Mouse (Mus musculus) stomach, postnatal 0 days (tissue): Measurements from ENCODE around the gene Pcyt1a. TPM values are rescaled to one million over a fixed set of nuclear protein-coding genes. Genes with fewer than 3 reads are reported as not detected.
A peak's percentile ranks its signal among the peaks of the same experiment; 100 is the strongest.

ENCODE experiments used
- ATAC-seq: fragments of 200-750 bp; cut with Nextera tagmentation; 2 replicates; pipeline ENCODE4 v1.8.0; 2017; ENCODE audit not compliant: low FRiP score, low TSS enrichment
- DNase-seq: peaks from one replicate; pipeline ENCODE4 v3.0.0-alpha.2; 2016; ENCODE audit warnings: low spot score
- H3K27ac ChIP-seq: fragments of 300-500 bp; sonication (generic); replicated peaks from 2 replicates; pipeline ENCODE4 v1.5.1; 2014; ENCODE audit warnings: mild to moderate bottlenecking, control low read depth
- H3K27me3 ChIP-seq: fragments of 300-500 bp; sonication (generic); 2 replicates; pipeline ENCODE4 v1.6.1; 2014; ENCODE audit warnings: low read length; ENCODE audit not compliant: control insufficient read depth, insufficient read depth
- H3K36me3 ChIP-seq: fragments of 300-500 bp; sonication (generic); 2 replicates; pipeline ENCODE4 v1.6.1; 2014; ENCODE audit warnings: low read length, mixed read lengths; ENCODE audit not compliant: control insufficient read depth, insufficient read depth
- H3K4me1 ChIP-seq: fragments of 300-500 bp; sonication (generic); replicated peaks from 2 replicates; pipeline ENCODE4 v1.6.1; 2014; ENCODE audit warnings: antibody characterized with exemption; ENCODE audit not compliant: control insufficient read depth, insufficient read depth
- H3K4me2 ChIP-seq: fragments of 300-500 bp; sonication (generic); replicated peaks from 2 replicates; pipeline ENCODE4 v1.6.1; 2014; ENCODE audit warnings: low read depth, mild to moderate bottlenecking, control low read depth, moderate library complexity
- H3K4me3 ChIP-seq: fragments of 300-500 bp; sonication (generic); 2 replicates; pipeline ENCODE4 v1.5.1; 2014; ENCODE audit warnings: low read depth, low read length, control low read depth
- H3K9ac ChIP-seq: fragments of 300-500 bp; sonication (generic); 2 replicates; pipeline ENCODE4 v1.6.1; 2014; ENCODE audit warnings: mild to moderate bottlenecking, low read length, control low read depth, mixed read lengths
- H3K9me3 ChIP-seq: fragments of 300-500 bp; sonication (generic); 2 replicates; pipeline ENCODE4 v1.6.1; 2016; ENCODE audit warnings: low read length; ENCODE audit not compliant: control insufficient read depth
- CTCF ChIP-seq: IDR thresholded peaks from 2 replicates; pipeline ENCODE4 v1.5.1; 2016; ENCODE audit warnings: antibody characterized with exemption, low read depth, mild to moderate bottlenecking, moderate library complexity
- EP300 ChIP-seq: optimal IDR thresholded peaks from 2 replicates; pipeline ENCODE3; 2016; ENCODE audit warnings: antibody characterized with exemption
- WGBS: fragments of 180-500 bp; shearing (Covaris S2); extraction: QIAGEN DNeasy Blood & Tissue Kit; methylation state at CpG from one replicate; pipeline ENCODE4 v1.1.7; 2014; 5-methylcytosine and 5-hydroxymethylcytosine counted together
- polyA plus RNA-seq: library from polyadenylated mRNA; unstranded; fragments of >200 nt; fragmentation: Nextera tagmentation; extraction: Ambion mirVana; gene quantifications from 2 replicates; pipeline ENCODE4 v1.2.1, GENCODE M21; 2015

Pcyt1a gene
- 30.8 and 38.6 TPM in 2 replicates for polyA plus RNA-seq

DNA sequence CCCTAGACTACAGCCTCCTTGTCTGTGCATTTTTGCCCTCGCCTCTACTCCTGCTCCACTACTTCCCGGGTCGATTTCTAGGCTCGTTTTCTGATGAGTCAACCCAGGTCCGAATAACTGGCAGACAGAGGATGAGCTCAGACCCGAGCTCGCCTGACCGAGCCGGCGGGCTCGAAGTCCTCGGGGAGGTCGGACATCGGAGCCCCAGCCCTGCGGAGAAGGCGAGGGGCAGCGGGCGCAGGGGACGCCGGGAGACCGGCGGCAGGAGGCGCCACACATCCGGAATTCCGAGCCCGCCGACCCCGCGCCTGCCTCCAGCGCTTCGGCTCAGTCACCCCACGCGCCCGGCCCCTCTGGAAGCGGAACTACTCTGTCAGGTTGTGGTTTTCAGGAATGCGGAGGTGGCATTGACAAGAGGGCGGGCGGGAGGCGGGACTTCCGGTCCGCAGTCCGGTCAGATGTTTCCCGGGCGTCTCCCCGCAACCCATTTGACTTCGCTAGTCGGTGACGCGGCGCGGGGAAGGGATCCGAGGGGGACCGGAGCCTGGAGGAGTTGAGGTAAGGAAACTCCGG is at the start of gene Pcyt1a:
TSS of gene Pcyt1a (plus strand) at position 448 of the 573 bp plus-strand sequence.
- H3K27me3 ChIP-seq, result no peaks in the 10 kb centered on the region
- H3K36me3 ChIP-seq, result no peaks in the 10 kb centered on the region
- peak within 1 kb of the TSS; percentile 92 for H3K4me3 ChIP-seq
- peak within 1 kb of the TSS; percentile 90 for H3K27ac ChIP-seq
- H3K4me2 ChIP-seq, result peak within 1 kb of the TSS; percentile 93
- no peaks in the 10 kb centered on the region for H3K9me3 ChIP-seq
- TF ChIP-seq CTCF (peak; percentile 56; the same call in 1 of the 2 replicates), EP300 (peak; percentile 14)
- DNase-seq (peak; percentile 95), ATAC-seq (peak; percentile 97)
- under 1% methylated on average over 54 of the region's 54 CpGs for WGBS
- H3K9ac ChIP-seq, result peak within 1 kb of the TSS; percentile 91
- H3K4me1 ChIP-seq, result 0 out of 2 replicates have a peak, but pooled peaks cover 4% of the 10 kb centered on the region

DNA sequence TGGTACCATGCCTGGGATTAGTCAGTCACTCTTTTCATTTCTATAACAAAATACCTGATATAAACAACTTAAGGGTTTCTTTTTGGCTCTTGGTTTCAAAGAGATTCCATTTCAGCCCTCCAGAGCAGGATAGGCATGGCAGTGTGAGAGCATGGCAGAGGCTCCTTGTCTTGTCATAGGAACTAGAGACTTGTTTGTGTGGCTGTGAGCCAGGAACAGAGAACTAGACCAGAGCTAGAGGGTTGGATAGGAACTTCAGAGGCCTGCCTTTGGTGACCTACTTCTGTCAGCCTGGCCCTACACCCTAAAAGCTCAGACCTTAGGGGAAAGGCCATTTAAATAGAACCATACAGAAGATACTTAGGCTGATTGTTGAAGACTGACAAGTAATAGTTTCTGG is 47.8 kb upstream of the Pcyt1a start:
- no peaks in the 10 kb centered on the region for H3K4me1 ChIP-seq
- H3K9me3 ChIP-seq, result no peaks in the 10 kb centered on the region
- no peak overlapping the region for H3K27ac ChIP-seq
- DNase-seq (no peak), ATAC-seq (no peak)
- peaks cover 18% of the 10 kb centered on the region for H3K36me3 ChIP-seq
- no peaks in the 10 kb centered on the region for H3K27me3 ChIP-seq
- TF ChIP-seq EP300 (no peak), CTCF (no peak)
- no peak overlapping the region for H3K4me2 ChIP-seq
- H3K4me3 ChIP-seq, result no peak overlapping the region
- H3K9ac ChIP-seq, result no peak overlapping the region

DNA sequence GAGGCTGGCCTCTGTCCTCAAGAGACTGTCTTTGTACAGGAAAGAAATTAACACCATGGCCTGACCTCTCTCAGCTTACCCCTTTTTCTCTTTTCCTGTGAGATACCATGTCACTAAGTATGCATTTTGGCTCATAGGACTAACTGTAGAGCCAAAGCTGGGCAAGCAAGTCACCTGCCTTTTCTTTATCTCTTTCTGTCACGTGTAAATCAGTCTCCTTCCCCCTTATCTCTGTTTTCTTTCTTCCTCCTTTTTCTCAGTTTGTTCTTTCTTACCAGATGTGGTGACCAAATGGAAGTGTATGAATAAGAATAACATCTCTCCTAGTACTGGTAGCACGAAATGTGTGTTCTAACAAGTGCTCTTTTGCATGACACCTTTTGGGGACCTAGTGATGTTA is 45.8 kb upstream of the Pcyt1a start:
- H3K4me2 ChIP-seq, result no peak overlapping the region
- no peaks in the 10 kb centered on the region for H3K9me3 ChIP-seq
- H3K27ac ChIP-seq, result no peak overlapping the region
- TF ChIP-seq CTCF (no peak), EP300 (no peak)
- no peak overlapping the region for H3K9ac ChIP-seq
- DNase-seq, result no peak
- H3K27me3 ChIP-seq, result no peaks in the 10 kb centered on the region
- peaks cover 13% of the 10 kb centered on the region for H3K36me3 ChIP-seq
- 66% methylated on average over 2 of the region's 2 CpGs for WGBS
- H3K4me1 ChIP-seq, result no peaks in the 10 kb centered on the region
- H3K4me3 ChIP-seq, result no peak overlapping the region
- ATAC-seq, result no peak

DNA sequence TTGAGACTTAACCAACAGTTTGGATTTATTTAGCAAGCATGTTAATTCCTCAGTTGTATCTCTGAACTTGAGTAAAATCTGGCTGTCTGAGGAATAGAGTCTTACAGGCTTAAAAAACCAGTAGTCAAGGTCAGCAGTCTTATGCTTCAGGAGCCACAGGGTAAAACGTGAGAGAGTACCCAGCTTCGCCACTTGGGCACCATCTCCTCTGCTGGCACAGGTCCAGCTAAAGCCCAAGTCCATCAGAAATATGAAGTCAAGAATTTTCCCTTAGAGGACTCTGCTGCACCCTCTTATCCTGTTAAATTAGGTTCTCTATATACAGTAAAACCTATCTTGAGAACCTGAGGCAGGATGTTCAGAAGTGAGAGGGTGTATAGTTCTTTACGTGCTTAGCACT is 43.9 kb upstream of the Pcyt1a start:
- no peaks in the 10 kb centered on the region for H3K4me1 ChIP-seq
- no peak overlapping the region for H3K27ac ChIP-seq
- H3K36me3 ChIP-seq, result peaks cover 10% of the 10 kb centered on the region
- H3K9me3 ChIP-seq, result no peaks in the 10 kb centered on the region
- ATAC-seq (no peak), DNase-seq (no peak)
- no peak overlapping the region for H3K4me3 ChIP-seq
- no peak overlapping the region for H3K9ac ChIP-seq
- no peak overlapping the region for H3K4me2 ChIP-seq
- 85% methylated on average over 3 of the region's 3 CpGs for WGBS
- no peaks in the 10 kb centered on the region for H3K27me3 ChIP-seq
- TF ChIP-seq CTCF (no peak), EP300 (no peak)

DNA sequence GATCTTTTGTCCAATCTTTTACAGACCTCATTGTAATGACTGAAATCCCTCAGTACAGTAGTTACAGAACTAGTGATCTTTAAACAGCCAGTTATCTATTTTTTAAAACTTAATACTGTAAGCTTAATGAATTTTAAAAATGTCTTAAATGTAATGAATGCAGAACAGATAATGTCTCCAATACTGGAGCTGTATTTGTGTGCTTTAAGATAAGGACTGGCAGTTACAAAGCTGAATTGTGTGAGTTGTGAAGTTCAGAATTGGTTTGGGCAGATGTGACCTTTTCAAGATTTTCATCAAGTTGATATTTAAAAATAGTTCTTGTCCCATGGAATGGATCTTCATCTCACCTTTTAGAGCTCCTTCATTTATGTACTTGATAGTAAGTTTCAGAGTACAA is 41.7 kb upstream of the Pcyt1a start:
- no peak for TF ChIP-seq EP300
- no peak for TF ChIP-seq CTCF
- H3K36me3 ChIP-seq, result peaks cover 6% of the 10 kb centered on the region; the same call in 1 of the 2 replicates
- no peaks in the 10 kb centered on the region for H3K27me3 ChIP-seq

DNA sequence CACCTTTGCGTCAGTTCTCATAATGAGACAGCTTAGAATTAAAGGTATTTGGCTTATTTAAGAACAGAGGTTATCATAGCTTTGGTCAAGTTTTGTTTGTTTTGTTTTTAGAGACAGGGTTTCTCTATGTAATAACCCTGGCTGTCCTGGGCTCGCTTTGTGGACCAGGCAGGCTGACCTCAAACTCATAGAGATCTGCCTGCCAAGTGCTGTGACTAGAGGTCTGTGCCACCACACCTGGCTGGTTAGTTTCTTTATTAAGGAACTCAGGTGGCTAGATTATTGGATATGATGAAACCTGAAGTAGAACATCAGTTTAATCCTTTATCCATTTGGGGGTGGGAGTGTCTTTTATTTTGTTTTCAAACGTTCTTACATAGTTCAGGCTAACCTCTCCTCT is 40.9 kb upstream of the Pcyt1a start:
- Histone ChIP-seq H3K27me3 (no peaks in the 10 kb centered on the region), H3K9me3 (no peaks in the 10 kb centered on the region), H3K36me3 (peaks cover 6% of the 10 kb centered on the region; the same call in 1 of the 2 replicates), H3K4me1 (no peaks in the 10 kb centered on the region), H3K4me3 (no peak overlapping the region), H3K4me2 (no peak overlapping the region), H3K27ac (no peak overlapping the region), H3K9ac (no peak overlapping the region)
- WGBS, result 72% methylated on average over 3 of the region's 3 CpGs
- ATAC-seq, result no peak
- no peak for TF ChIP-seq CTCF
- TF ChIP-seq EP300, result no peak
- DNase-seq, result no peak

More for the DNA sequence above, 41.7 kb upstream of the Pcyt1a start:
- no peak for ATAC-seq
- DNase-seq, result no peak
- H3K4me3 ChIP-seq, result no peak overlapping the region
- no peak overlapping the region for H3K9ac ChIP-seq
- no peaks in the 10 kb centered on the region for H3K9me3 ChIP-seq
- no peak overlapping the region for H3K27ac ChIP-seq
- no peaks in the 10 kb centered on the region for H3K4me1 ChIP-seq
- H3K4me2 ChIP-seq, result no peak overlapping the region
